Mouse (Mus musculus): Measurements from ENCODE around the gene Rbm19.

DNA sequence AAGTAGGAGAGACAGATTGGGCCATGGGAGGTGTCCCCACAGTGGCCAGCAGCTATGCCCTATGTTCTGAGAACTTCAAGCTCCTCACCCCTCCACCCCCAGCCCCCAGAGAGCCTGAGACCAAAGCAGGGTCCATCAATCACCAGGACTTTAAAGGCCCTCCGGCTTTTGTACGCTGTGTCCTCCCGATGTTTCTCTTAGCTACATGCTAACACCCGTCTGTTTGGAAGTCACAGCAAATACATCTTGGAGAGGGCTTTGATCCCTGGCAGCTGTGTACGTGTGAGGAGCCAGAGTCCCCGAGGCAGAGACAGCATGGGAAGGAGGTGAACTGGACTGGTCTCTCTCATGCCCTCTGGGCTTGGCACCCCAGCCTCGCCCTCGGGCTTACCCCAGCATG is 14.2 kb upstream of the Rbm19 start:
- TF ChIP-seq CTCF (IDR thresholded peaks at IDR 0.05; ENCODE audit: borderline replicate concordance, extremely low read depth, insufficient read depth, insufficient read length) (no peak), POLR2A (IDR thresholded peaks at IDR 0.05; ENCODE audit: borderline replicate concordance, extremely low read depth, insufficient read depth, insufficient read length, poor library complexity, severe bottlenecking) (no peak)
